Mouse (Mus musculus): ENCODE data around the gene Gls2.
A peak's percentile ranks its signal among the peaks of the same experiment; 100 is the strongest.

DNA sequence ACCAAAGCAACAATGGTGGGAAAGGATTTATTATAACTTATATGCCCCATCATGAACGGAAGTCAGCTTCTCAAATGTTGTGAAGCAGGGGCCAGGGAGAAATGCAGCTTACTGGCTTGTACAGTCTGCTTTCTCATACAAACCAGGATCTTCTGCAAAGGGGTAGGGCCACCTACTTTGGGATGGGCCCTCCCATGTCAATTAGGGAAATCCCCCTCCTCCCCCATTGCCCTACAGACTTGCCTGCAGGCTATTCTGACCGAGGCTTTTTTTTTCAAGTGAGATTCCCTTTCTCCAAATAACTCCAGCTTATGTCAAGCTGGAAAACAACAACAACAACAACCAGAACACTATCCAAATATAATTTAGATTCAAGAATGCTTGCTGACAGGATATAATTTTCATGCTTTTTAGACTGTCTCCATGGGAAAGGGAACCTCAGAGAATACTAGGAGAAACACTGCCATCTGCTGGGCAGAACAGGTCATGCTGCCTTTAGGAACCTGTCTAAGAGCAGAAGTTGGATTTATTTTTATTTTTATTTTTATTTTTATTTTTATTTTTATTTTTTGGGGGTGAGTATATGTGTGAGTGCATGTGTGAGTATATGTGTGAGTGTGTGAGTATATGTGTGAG, 5.9 kb upstream of the Gls2 start:
- no peak for TF ChIP-seq POLR2A (IDR thresholded peaks at IDR 0.05; ENCODE audit: borderline replicate concordance, control insufficient read depth, low read depth, low read length)
- TF ChIP-seq CTCF (IDR thresholded peaks at IDR 0.05; ENCODE audit: control insufficient read depth, insufficient read depth, low read length), result peak; percentile 34

Measured in bone marrow, adult 2 months (tissue).